8 mouse cellular contexts compared by ENCODE assay signal in genomic region chr11:20632619-20632965, GRCm38 (mm10).
A peak's percentile ranks its signal among the peaks of the same experiment; 100 is the strongest.
DNase-seq lines count a peak whose midpoint lies in the region; ATAC-seq lines count a peak whose summit lies in the region.

No protein-coding gene starts in this region.

- H3K9ac ChIP-seq in heart, embryonic 14.5 days (ENCODE audit: low read length), result peak overlapping the region; percentile 90

- H3K27ac ChIP-seq in embryonic facial prominence, embryonic 10.5 days (replicated peaks), result peak overlapping the region; percentile 98
- peak overlapping the region; percentile 98 to 99 for H3K27ac ChIP-seq in heart, embryonic 14.5 days (replicated peaks in 1 of 2; ENCODE audit: control insufficient read depth in 1 of 2, insufficient read depth in 1 of 2, low read depth in 2 of 2, low read length in 2 of 2)

- no peaks in the 10 kb centered on the region for H3K27me3 ChIP-seq in embryonic facial prominence, embryonic 10.5 days (replicated peaks; ENCODE audit: low read depth, poor library complexity, severe bottlenecking)
- H3K27me3 ChIP-seq in heart, embryonic 14.5 days (ENCODE audit: control insufficient read depth, insufficient read depth, low read length), result no peaks in the 10 kb centered on the region

- ATAC-seq in heart, embryonic 14.5 days (ENCODE audit: insufficient number of reproducible peaks, insufficient read depth, low FRiP score, low read depth), result no peak

- H3K36me3 ChIP-seq in embryonic facial prominence, embryonic 10.5 days (replicated peaks), result no peaks in the 10 kb centered on the region
- H3K36me3 ChIP-seq in heart, embryonic 14.5 days (ENCODE audit: control insufficient read depth, insufficient read depth, low read length), result no peaks in the 10 kb centered on the region

- H3K4me2 ChIP-seq in heart, embryonic 14.5 days (ENCODE audit: low read length), result peak overlapping the region; percentile 67

- under 1% methylated on average over 13 of the region's 13 CpGs for WGBS in embryonic facial prominence, embryonic 10.5 days
- under 1% methylated on average over 13 of the region's 13 CpGs for WGBS in heart, embryonic 14.5 days

- peaks cover 39% of the 10 kb centered on the region for H3K4me1 ChIP-seq in embryonic facial prominence, embryonic 10.5 days
- H3K4me1 ChIP-seq in heart, embryonic 14.5 days (ENCODE audit: control insufficient read depth in 2 of 2, insufficient read depth in 2 of 2, low read length in 2 of 2), result peaks cover 13 to 49% of the 10 kb centered on the region in 2 experiments

- H3K9me3 ChIP-seq in embryonic facial prominence, embryonic 10.5 days, result no peaks in the 10 kb centered on the region
- no peaks in the 10 kb centered on the region for H3K9me3 ChIP-seq in heart, embryonic 14.5 days (ENCODE audit: control insufficient read depth, low read length)

- peak; percentile 41 to 56 for DNase-seq in thymus, adult 18-20 months
- DNase-seq in thymus, postnatal 0 days (ENCODE audit: low spot score), result no peak
- DNase-seq in embryonic facial prominence, embryonic 10.5 days (ENCODE audit: low spot score), result peak; percentile 68
- DNase-seq in kidney, postnatal 10 days, result peak; percentile 86
- DNase-seq in lung, postnatal 4 days, result peak; percentile 76
- peak; percentile 75 to 86 for DNase-seq in spleen, postnatal 4 days (ENCODE audit: low spot score in 2 of 2)
- DNase-seq in right cerebral cortex, adult 2 months (ENCODE audit: low spot score in 2 of 2), result no peak

- peak overlapping the region; percentile 88 for H3K4me3 ChIP-seq in embryonic facial prominence, embryonic 10.5 days
- peak overlapping the region; percentile 76 to 84 for H3K4me3 ChIP-seq in heart, embryonic 14.5 days (ENCODE audit: control insufficient read depth in 1 of 2, insufficient read depth in 1 of 2, low read depth in 1 of 2, low read length in 2 of 2)

Comparison
In these comparisons a context has a peak if more than half of its experiments do, and no peak if none do; other contexts are left out.
1. DNase-seq: peak in thymus, adult 18-20 months (2 of 2), embryonic facial prominence, embryonic 10.5 days (single experiment), kidney, postnatal 10 days (single experiment), lung, postnatal 4 days (2 of 2) and spleen, postnatal 4 days (2 of 2); none in thymus, postnatal 0 days (single experiment) and right cerebral cortex, adult 2 months (0 of 2).